Mouse (Mus musculus): ENCODE data around the gene Kmt5a.

Gene Kmt5a

DNA sequence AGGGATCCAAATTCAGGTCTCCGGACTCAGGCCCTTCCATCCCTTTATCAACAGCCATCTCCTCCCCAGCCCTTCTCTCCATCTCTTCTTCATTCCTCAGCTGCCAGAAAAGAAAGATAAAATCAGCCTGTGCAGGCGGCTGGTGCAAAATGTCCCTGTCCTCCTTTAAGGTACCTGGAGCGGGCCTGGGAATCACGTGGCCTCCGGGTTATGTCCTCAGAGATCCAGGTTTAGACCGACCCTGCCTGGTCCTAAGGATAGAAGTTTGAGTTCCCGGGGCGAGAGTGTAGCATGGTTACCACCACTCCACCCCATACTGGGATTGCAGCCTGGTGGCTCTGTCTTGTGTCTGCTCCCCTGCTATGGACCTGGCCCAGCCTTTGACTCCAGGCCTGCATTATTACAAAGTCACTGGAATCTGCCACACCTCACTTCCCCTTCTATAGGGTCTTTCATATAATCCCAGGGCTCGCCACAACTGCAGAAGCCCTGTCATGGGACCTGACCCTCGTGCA is 70.9 kb downstream of the Kmt5a start:
- no peak for DNase-seq (ENCODE audit: low read depth, low spot score)
